Mouse (Mus musculus) embryonic facial prominence, embryonic 11.5 days (tissue): ENCODE measurements around the gene Lgr5. TPM values are rescaled to one million over a fixed set of nuclear protein-coding genes. Genes with fewer than 3 reads are reported as not detected.

Experiments used
- ATAC-seq: fragments of 200-750 bp; cut with Nextera tagmentation; replicated peaks from 2 replicates; pipeline ENCODE4 v1.8.0; 2017; ENCODE audit warnings: low read depth; ENCODE audit not compliant: insufficient number of reproducible peaks, low FRiP score, low TSS enrichment
- DNase-seq: peaks from one replicate; pipeline ENCODE4 v3.0.0-alpha.2; 2015; ENCODE audit warnings: low spot score
- H3K27ac ChIP-seq: fragments of 300-500 bp; sonication (generic); replicated peaks from 2 replicates; pipeline ENCODE4 v1.5.1; 2014; ENCODE audit warnings: mild to moderate bottlenecking, low read depth, low read length, control low read depth
- H3K27me3 ChIP-seq: fragments of 300-500 bp; sonication (generic); 2 replicates; pipeline ENCODE4 v1.6.1; 2014; ENCODE audit warnings: mild to moderate bottlenecking, low read length, moderate library complexity, mixed read lengths; ENCODE audit not compliant: control insufficient read depth, insufficient read depth
- H3K36me3 ChIP-seq: fragments of 300-500 bp; sonication (generic); replicated peaks from 2 replicates; pipeline ENCODE4 v1.6.1; 2014; ENCODE audit warnings: low read depth, mild to moderate bottlenecking, low read length, moderate library complexity, mixed read lengths; ENCODE audit not compliant: control insufficient read depth, insufficient read depth
- H3K4me1 ChIP-seq: fragments of 300-500 bp; sonication (generic); 2 replicates; pipeline ENCODE4 v1.6.1; 2014; ENCODE audit warnings: low read length, mixed read lengths; ENCODE audit not compliant: control insufficient read depth, insufficient read depth
- H3K4me2 ChIP-seq: fragments of 300-500 bp; sonication (generic); 2 replicates; pipeline ENCODE4 v1.6.1; 2014; ENCODE audit warnings: low read depth, mild to moderate bottlenecking, control low read depth, low read length, moderate library complexity
- H3K4me3 ChIP-seq: fragments of 300-500 bp; sonication (generic); 2 replicates; pipeline ENCODE4 v1.5.1; 2014; ENCODE audit warnings: low read depth, low read length, control low read depth
- H3K9ac ChIP-seq: fragments of 300-500 bp; sonication (generic); replicated peaks from 2 replicates; pipeline ENCODE4 v1.6.1; 2014; ENCODE audit warnings: mild to moderate bottlenecking, control low read depth, low read length
- H3K9me3 ChIP-seq: fragments of 300-500 bp; sonication (generic); replicated peaks from 2 replicates; pipeline ENCODE4 v1.6.1; 2016; ENCODE audit warnings: mild to moderate bottlenecking, low read length, inconsistent platforms, mixed read lengths; ENCODE audit not compliant: control insufficient read depth
- WGBS: fragments of 180-500 bp; shearing (Covaris S2); extraction: QIAGEN DNeasy Blood & Tissue Kit; methylation state at CpG from one replicate; pipeline ENCODE4 v1.1.7; 2014; 5-methylcytosine and 5-hydroxymethylcytosine counted together
- polyA plus RNA-seq: library from polyadenylated mRNA; unstranded; fragments of >200 nt; fragmentation: Nextera tagmentation; extraction: Ambion mirVana; gene quantifications from 2 replicates; pipeline ENCODE4 v1.2.1, GENCODE M21; 2014

Lgr5 gene
- polyA plus RNA-seq, 1 experiment from 2014 or later: 11.5 TPM

DNA sequence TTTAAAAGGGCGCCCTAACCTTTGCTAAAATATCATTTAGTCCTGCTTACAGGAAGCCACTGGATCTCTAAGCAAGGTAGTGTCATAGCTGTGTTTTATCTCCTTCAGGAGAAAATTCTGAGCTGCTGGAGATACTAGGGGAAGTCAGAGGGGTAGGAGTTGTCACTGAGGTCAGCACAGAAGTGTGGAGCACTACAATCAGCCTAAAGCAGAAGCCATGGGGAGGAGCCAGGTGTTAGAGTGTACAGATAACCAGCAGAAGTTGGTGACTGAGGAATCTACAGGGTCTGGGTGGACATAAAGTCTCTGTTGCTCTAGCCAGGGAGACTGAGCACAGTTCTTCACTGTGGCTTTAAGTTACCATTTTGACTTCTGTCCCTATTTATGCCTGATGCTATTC lies 8.2 kb upstream of the Lgr5 start:
- DNase-seq (no peak), ATAC-seq (no peak)
- Histone ChIP-seq H3K4me2 (no peak overlapping the region), H3K9me3 (no peaks in the 10 kb centered on the region), H3K4me1 (no peaks in the 10 kb centered on the region), H3K9ac (no peak overlapping the region), H3K36me3 (no peaks in the 10 kb centered on the region), H3K27me3 (no peaks in the 10 kb centered on the region; the same call in 1 of the 2 replicates), H3K4me3 (no peak overlapping the region), H3K27ac (no peak overlapping the region)
- 90% methylated on average over 1 of the region's 1 CpGs for WGBS

DNA sequence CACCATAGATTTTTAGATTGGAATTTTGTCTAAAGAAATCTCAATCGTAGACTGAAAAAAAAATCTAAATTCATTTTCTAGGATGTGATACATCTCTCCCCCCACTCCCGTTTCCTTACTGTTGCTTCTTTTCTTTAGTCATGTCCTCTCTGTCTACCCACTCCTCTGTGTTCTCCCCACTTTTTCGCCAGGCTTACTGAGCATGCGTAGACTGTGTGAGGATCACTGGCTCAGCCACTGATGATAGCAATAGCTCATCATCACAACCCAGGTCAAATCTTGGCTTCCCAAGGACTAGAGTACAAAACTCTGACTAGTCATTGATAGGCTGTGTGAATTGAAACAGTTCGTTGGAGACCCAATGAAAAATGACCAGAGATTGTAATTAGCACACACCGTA lies 6.1 kb upstream of the Lgr5 start:
- Histone ChIP-seq H3K27ac (no peak overlapping the region), H3K4me1 (no peaks in the 10 kb centered on the region), H3K9ac (no peak overlapping the region), H3K36me3 (no peaks in the 10 kb centered on the region), H3K9me3 (no peaks in the 10 kb centered on the region), H3K4me3 (no peak overlapping the region), H3K4me2 (no peak overlapping the region), H3K27me3 (no peaks in the 10 kb centered on the region; the same call in none of the 2 replicates)
- no peak for DNase-seq
- no peak for ATAC-seq
- WGBS: 88% methylated on average over 6 of the region's 6 CpGs

DNA sequence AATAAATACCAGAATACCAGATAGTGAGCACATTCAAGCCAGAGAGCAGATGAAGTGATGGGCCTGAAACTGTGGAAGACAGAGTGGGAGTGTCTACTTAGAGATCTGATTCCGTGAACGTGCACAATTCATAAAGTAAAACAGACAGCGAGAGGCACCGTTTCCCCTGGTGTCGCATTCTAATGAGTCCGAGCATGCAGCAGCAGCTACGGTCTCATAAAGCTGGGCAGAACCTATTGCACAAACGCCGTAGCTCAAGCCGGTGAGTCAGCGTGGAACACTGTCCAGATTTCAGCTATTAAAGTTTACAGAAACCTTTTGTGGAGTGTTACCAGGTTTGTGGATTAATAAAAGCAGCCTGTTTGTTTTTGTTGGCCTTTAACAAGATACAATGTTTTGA lies 5.6 kb upstream of the Lgr5 start:
- H3K4me1 ChIP-seq: no peaks in the 10 kb centered on the region
- H3K9me3 ChIP-seq: no peaks in the 10 kb centered on the region
- DNase-seq (peak; percentile 35), ATAC-seq (no peak)
- no peak overlapping the region for H3K9ac ChIP-seq
- no peak overlapping the region for H3K4me2 ChIP-seq
- no peak overlapping the region for H3K27ac ChIP-seq
- peaks cover 1% of the 10 kb centered on the region for H3K27me3 ChIP-seq
- H3K36me3 ChIP-seq: no peaks in the 10 kb centered on the region
- no peak overlapping the region for H3K4me3 ChIP-seq
- 50% methylated on average over 11 of the region's 11 CpGs for WGBS

DNA sequence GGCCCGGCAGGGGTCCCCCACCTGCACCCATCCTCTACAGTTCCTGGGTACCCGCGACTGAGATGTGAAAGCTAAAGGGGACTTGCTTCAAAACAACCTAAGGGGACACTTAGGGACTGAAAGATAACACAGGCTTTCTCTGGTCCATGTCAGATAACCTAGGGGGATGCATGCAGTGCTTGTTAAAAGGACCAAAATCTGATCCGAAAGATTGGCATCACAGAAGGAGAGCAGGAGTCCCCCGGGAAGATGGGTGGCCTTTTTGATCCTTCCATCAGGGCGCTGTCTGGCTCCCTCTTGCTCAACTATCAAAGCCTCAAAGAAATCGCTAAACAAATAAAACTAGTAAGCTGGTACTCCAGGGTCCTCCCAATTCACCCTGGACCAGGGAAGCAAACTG lies 399 bp upstream of the Lgr5 start:
- peak overlapping the region; percentile 52 for H3K4me3 ChIP-seq
- ATAC-seq (no peak), DNase-seq (no peak)
- no peaks in the 10 kb centered on the region; the same call in 1 of the 2 replicates for H3K4me1 ChIP-seq
- H3K9me3 ChIP-seq: no peaks in the 10 kb centered on the region
- H3K27ac ChIP-seq: no peak overlapping the region
- H3K27me3 ChIP-seq: peaks cover 14% of the 10 kb centered on the region
- H3K36me3 ChIP-seq: no peaks in the 10 kb centered on the region
- H3K4me2 ChIP-seq: peak overlapping the region; percentile 87
- peak overlapping the region; percentile 58 for H3K9ac ChIP-seq
- WGBS: 2% methylated on average over 7 of the region's 7 CpGs

DNA sequence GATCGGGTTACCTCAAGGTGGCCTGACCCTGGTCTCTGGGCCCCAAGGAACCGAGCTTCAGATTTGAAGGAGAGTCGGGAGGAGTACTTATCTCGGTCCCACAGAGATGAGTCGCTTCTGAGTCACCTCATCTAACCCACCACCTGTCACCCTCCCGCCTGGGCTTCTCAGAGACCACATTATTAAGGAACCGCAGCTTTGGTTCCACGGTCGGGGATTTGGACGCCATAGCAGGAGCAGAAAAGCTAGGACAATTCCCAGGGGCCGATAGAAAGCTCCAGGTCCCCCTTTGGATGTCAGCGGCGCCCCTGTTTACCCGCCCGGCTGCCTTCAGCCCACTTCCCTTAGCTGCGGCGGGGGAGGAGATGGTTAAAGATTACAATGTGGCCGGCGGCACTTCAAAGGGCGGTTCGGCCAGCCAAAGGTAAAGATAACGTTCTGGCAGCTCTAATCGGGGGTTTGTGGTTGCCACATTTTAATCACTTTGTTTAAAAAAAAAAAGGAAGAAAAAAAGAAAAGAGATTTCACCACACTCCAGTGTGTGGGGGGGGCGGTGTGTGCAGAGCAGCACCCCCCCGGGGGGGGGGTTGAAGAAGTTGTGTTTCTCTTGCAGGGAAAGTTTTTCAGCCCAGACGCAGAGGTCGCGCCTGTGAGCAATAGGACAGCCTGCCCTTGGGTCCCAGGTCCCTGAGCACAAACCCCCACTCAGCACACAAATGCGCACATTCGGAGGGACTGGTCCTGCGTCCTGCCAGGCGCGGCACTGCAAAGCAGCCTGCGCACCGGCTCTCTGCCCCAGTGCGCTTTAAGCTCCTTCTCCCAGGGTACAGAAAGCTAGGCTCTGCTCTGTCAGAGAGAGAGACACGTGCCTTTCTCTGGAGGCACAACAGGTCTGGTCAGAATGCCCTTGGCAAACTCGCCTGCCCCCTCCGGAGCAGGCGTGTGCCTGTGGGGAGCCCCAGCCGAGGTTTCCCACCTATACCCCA lies 1.0 kb downstream of the Lgr5 start:
- ATAC-seq (peak; percentile 68), DNase-seq (peak; percentile 68)
- no peaks in the 10 kb centered on the region for H3K36me3 ChIP-seq
- peak overlapping the region; percentile 52 for H3K4me3 ChIP-seq
- H3K27me3 ChIP-seq: peaks cover 14% of the 10 kb centered on the region
- H3K4me1 ChIP-seq: no peaks in the 10 kb centered on the region; the same call in 1 of the 2 replicates
- WGBS: under 1% methylated on average over 41 of the region's 41 CpGs
- H3K27ac ChIP-seq: no peak overlapping the region
- H3K9ac ChIP-seq: peak overlapping the region; percentile 10; the same call in 1 of the 2 replicates
- peak overlapping the region; percentile 87 for H3K4me2 ChIP-seq
- H3K9me3 ChIP-seq: no peaks in the 10 kb centered on the region

DNA sequence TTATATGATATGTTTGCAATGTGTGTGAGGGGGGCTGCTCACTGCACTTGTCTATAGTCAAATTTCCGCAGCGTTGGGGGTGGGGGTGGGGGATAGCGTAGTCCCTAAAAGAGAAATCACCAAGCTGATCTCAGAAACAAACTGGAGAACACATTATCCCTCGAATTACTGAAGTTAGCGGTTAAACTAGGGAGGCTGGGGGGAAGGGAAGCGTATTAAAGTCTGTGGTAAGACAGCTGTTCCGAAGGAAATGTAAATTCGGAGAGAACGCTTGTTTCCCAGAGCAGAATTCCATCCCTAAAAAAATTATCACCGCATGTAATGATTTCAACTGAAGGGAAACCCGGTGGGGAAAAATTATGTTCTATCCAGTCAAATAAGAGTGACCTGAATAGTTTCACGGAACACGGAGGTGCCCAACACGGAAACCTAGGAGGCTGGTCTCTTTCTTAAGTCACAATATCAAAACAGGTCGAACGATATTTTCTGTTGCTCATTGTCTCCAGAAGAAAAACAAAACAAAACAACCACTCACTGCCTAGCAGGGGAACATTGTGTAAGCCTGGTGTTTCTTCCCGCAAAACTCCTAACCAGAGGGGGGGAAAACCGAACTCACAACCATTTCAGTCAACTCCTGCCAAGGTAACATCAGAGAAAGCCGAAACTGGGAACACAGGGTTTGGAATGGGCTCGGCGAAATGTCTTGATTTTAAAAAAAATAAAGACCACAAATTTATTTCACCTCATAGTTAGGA lies 1.9 kb downstream of the Lgr5 start:
- Histone ChIP-seq H3K36me3 (no peaks in the 10 kb centered on the region), H3K4me3 (peak overlapping the region; percentile 52), H3K9me3 (no peaks in the 10 kb centered on the region), H3K27ac (no peak overlapping the region), H3K9ac (no peak overlapping the region), H3K4me2 (peak overlapping the region; percentile 87), H3K27me3 (peaks cover 14% of the 10 kb centered on the region), H3K4me1 (no peaks in the 10 kb centered on the region; the same call in 1 of the 2 replicates)
- peak; percentile 50 for DNase-seq
- 1% methylated on average over 21 of the region's 21 CpGs for WGBS
- ATAC-seq: no peak

DNA sequence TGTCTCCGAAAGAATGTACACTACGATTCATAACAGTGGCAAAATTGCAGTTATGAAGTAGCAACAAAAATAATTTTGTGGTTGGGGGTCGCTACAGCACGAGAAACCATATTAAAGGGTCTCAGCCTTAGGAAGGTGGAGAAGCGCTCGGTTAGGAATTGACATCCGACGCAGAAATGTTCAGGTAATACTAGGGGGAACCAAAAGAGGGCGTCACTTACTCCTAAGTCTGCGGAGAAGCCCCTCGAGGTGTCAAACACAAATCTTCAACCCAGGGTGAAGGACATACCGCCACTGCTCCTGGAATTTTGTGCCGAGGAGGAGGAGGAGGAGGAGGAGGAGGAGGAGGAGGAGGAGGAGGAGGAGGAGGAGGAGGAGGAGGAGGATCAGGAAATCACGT lies 2.9 kb downstream of the Lgr5 start:
- ATAC-seq (no peak), DNase-seq (peak; percentile 36)
- no peaks in the 10 kb centered on the region for H3K36me3 ChIP-seq
- H3K4me1 ChIP-seq: peaks cover under 1% of the 10 kb centered on the region; the same call in 1 of the 2 replicates
- H3K27me3 ChIP-seq: peaks cover 14% of the 10 kb centered on the region
- no peak overlapping the region for H3K4me3 ChIP-seq
- WGBS: 20% methylated on average over 12 of the region's 14 CpGs
- H3K27ac ChIP-seq: no peak overlapping the region
- H3K9ac ChIP-seq: no peak overlapping the region
- no peaks in the 10 kb centered on the region for H3K9me3 ChIP-seq
- H3K4me2 ChIP-seq: no peak overlapping the region
